ENCODE assay signal across 8 mouse cellular contexts in the genomic region with DNA sequence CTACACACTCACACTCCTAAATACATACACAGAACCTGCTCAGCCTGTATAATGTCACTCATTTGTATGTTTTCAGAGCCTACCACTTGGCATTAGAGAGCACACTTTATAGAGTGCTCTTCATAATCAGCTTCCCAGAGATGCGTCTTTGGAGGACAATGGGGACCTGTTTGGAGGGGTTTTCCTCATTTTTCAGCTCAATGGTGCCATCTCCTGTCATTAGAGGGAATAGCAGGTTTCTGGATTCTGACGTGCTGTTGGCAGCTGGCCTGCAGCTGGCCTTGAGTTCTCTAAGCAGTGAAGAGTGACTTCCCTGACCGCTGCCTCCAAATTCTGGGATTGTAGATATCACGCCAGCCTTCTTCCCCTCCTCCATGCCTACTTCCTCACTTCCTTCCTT. TPM values are rescaled to one million over a fixed set of nuclear protein-coding genes. Genes with fewer than 3 reads are reported as not detected.
DNase-seq lines count a peak whose midpoint lies in the region; ATAC-seq and TF ChIP-seq lines count a peak whose summit lies in the region.

No protein-coding gene starts in this region.

- TF ChIP-seq CTCF in bone marrow macrophage, adult 2 months (IDR thresholded peaks at IDR 0.05; ENCODE audit: low read depth, low read length) = peak; percentile 41; the same call in 1 of the 2 replicates
- TF ChIP-seq CTCF in lung, postnatal 0 days (IDR thresholded peaks at IDR 0.05) = peak; percentile 94

- intact Hi-C loops in heart, postnatal 36 days (cut with DNase I) = loop anchor here (1.0 to 5.0 kb wide), 3 partner anchors 38 to 127 kb away; no protein-coding TSS in a partner anchor

- peak overlapping the region; percentile 42 for H3K27ac ChIP-seq in bone marrow macrophage, adult 2 months (ENCODE audit: insufficient read depth, low read depth, low read length)
- H3K27ac ChIP-seq in forebrain, embryonic 10.5 days = no peak overlapping the region
- no peak overlapping the region for H3K27ac ChIP-seq in lung, postnatal 0 days (ENCODE audit: low read length)

- DNase-seq in MEL-GATA-1-ER (ENCODE audit: extremely low read depth, low read depth) = peak; percentile 66
- peak; percentile 65 for DNase-seq in forebrain, embryonic 10.5 days (ENCODE audit: extremely low spot score, low spot score)
- DNase-seq in heart, postnatal 36 days = peak; percentile 80 to 83
- DNase-seq in layer of hippocampus, adult 8-10 months (ENCODE audit: low spot score in 2 of 2) = peak; percentile 30 to 63
- DNase-seq in lung, postnatal 0 days (ENCODE audit: low spot score) = peak; percentile 91
- peak; percentile 81 for DNase-seq in ovary, postnatal 36 days (ENCODE audit: low spot score)

- H3K27me3 ChIP-seq in forebrain, embryonic 10.5 days (ENCODE audit: poor library complexity, severe bottlenecking) = no peaks in the 10 kb centered on the region
- no peaks in the 10 kb centered on the region for H3K27me3 ChIP-seq in lung, postnatal 0 days (replicated peaks; ENCODE audit: insufficient read depth, low read length)

- H3K9me3 ChIP-seq in forebrain, embryonic 10.5 days = no peaks in the 10 kb centered on the region
- H3K9me3 ChIP-seq in lung, postnatal 0 days (ENCODE audit: low read length) = no peaks in the 10 kb centered on the region

- no peaks in the 10 kb centered on the region for H3K36me3 ChIP-seq in forebrain, embryonic 10.5 days (replicated peaks)
- H3K36me3 ChIP-seq in lung, postnatal 0 days (ENCODE audit: insufficient read depth, low read length) = no peaks in the 10 kb centered on the region

- H3K4me2 ChIP-seq in lung, postnatal 0 days (replicated peaks; ENCODE audit: low read depth, low read length) = no peak overlapping the region

- no peak overlapping the region for H3K4me3 ChIP-seq in bone marrow macrophage, adult 2 months (ENCODE audit: insufficient read depth, low read length)
- H3K4me3 ChIP-seq in forebrain, embryonic 10.5 days = no peak overlapping the region
- no peak overlapping the region for H3K4me3 ChIP-seq in lung, postnatal 0 days (ENCODE audit: low read depth, low read length)

- ATAC-seq in lung, postnatal 0 days = peak; percentile 68
- ATAC-seq in inflammation-experienced regulatory T-cells, adult 6 months = no peak

- no peak for TF ChIP-seq EP300 in lung, postnatal 0 days (IDR thresholded peaks at IDR 0.05)

- H3K9ac ChIP-seq in lung, postnatal 0 days (replicated peaks; ENCODE audit: low read depth) = no peak overlapping the region

- peaks cover 28% of the 10 kb centered on the region for H3K4me1 ChIP-seq in bone marrow macrophage, adult 2 months (ENCODE audit: control insufficient read depth, insufficient read depth, low read length)
- H3K4me1 ChIP-seq in forebrain, embryonic 10.5 days = 0 out of 2 replicates have a peak, but pooled peaks cover 2% of the 10 kb centered on the region
- H3K4me1 ChIP-seq in lung, postnatal 0 days (ENCODE audit: insufficient read depth, low read depth, low read length) = no peaks in the 10 kb centered on the region

- WGBS in forebrain, embryonic 10.5 days = 10% methylated on average over 4 of the region's 4 CpGs
- 2% methylated on average over 4 of the region's 4 CpGs for WGBS in lung, postnatal 0 days

- no peak for TF ChIP-seq POLR2A in bone marrow macrophage, adult 2 months (IDR thresholded peaks at IDR 0.05; ENCODE audit: borderline replicate concordance, low read depth, low read length)

RNA-seq across cellular contexts. Expression of a gene that starts 29.1 kb away (rescaled TPM):
- 45.3 and 49.3 TPM in 2 replicates for polyA plus RNA-seq in bone marrow macrophage, adult 2 months (2012; ENCODE audit: insufficient read depth, insufficient read length, missing spikeins)
- polyA plus RNA-seq in forebrain, embryonic 10.5 days (2016; fragmentation: Nextera tagmentation; extraction: Ambion mirVana) = 39.6 and 43.4 TPM in 2 replicates
- total RNA-seq in heart, postnatal 36 days (2021) = 10 to 100 TPM; 19.9 to 21.0 TPM
- 10 to 100 TPM; 11.0 to 14.6 (median 13.1) TPM for total RNA-seq in layer of hippocampus, adult 8-10 months (2022)
- 28.6 and 38.5 TPM in 2 replicates for polyA plus RNA-seq in lung, postnatal 0 days (2015; fragmentation: Nextera tagmentation; extraction: Ambion mirVana)
- 1 to 10 TPM; 2.2 to 2.9 (median 2.3) TPM for polyA plus RNA-seq in inflammation-experienced regulatory T-cells, adult 6 months (2017; shearing (Covaris generic))
